Mouse (Mus musculus): ENCODE measurements at regions not wholly inside any gene's neighbourhood (a gene's known extent, or its start where the extent isn't known, plus 50 kb on each side); places are given as distances from the start of the nearest gene placed in this dataset.

- DNase-seq (ENCODE audit: low spot score in 2 of 2), result no peak
Observed at GRCm38 (mm10) chr17:45889451-45889850, 142.7 kb downstream of the Vegfa start.

DNA sequence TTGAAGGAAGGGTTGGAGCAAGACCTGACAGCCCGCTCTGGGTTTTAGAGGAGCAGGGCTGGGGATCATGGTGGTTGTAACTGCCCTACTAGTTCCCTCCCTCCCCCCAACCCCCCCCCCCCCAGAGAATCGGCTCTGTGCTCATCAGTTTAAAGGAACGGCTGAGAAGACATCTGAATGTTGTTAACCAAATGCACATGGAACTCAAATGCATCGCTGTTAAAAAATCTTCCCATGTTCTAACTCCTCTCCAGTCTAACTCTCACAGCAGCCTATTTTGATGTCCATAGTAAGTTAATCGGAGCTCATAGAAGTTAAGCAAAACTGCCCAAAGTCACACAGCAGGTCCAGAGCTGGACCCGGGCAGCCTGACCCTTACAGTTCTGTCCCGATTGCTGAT is 143.1 kb downstream of the Vegfa start:
- no peak for DNase-seq (ENCODE audit: low spot score in 2 of 2)

GRCm38 (mm10) chr17:45886420-45887049 is 145.6 kb downstream of the Vegfa start:
- no peak for DNase-seq (ENCODE audit: low spot score in 2 of 2)

GRCm38 (mm10) chr17:45885461-45886336 is 146.5 kb downstream of the Vegfa start:
- no peak for DNase-seq (ENCODE audit: low spot score in 2 of 2)

DNA sequence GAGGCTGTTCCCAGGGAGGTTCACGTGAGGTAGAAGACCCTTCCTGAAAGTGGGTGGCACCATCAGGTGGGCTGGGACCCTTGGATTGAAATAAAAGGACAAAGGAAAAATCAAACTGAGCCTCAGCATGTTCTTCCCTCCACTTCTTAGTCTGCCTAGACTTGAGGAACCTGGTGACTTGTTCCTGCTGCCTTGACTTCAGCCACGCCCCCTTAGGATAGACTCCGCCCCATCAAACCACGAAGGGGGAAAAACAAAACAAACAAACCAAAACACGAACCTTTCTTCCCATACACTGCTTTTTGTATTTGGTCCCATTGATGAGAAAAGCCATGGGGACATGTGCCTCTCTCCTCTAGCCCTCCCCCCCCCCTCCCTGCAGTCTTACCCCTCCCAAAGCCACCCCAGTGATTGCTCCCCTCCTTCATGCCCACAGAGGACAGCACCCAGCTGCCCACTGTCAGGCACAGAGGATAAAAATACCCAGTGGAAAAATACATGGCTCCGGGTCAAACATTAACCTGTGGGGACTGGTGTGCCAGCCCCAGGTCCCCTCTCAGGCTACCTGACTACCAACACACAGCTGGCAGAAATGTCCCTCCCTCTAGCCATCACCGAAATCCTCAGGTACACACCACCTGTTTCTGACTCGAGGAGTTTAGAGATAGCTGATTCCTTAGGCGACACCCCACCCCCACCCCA is 148.0 kb downstream of the Vegfa start:
- no peak for DNase-seq (ENCODE audit: low spot score in 2 of 2)

- no peak for DNase-seq (ENCODE audit: low spot score in 2 of 2)
Observed at GRCm38 (mm10) chr17:45882682-45883081, 149.0 kb upstream of the 1600014C23Rik start.

GRCm38 (mm10) chr17:45881284-45881683 is 147.6 kb upstream of the 1600014C23Rik start:
- no peak for DNase-seq (ENCODE audit: low spot score in 2 of 2)

DNA sequence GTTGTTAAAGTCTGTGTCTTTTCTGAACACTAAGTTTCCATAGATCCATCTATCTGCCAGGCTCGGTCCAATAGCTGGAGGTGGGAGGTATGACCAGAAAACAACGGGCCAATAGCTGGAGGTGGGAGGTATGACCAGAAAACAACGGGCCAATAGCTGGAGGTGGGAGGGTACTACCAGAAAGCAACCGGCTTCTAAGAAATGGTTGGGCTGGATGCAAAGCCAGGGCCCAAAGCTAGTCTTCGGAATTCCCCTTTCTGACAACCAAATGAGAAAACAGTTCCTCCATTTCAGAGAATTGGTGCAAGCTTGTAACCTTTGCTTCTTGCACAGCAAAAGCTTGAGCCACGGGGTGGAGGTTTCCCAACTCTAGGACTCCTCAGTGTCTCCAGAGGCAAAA is 147.1 kb upstream of the 1600014C23Rik start:
- DNase-seq (ENCODE audit: low spot score in 2 of 2), result no peak

- DNase-seq (ENCODE audit: low spot score in 2 of 2), result no peak
Observed at GRCm38 (mm10) chr17:45879478-45880250, 146.0 kb upstream of the 1600014C23Rik start.

GRCm38 (mm10) chr17:45878394-45878793 is 144.8 kb upstream of the 1600014C23Rik start:
- DNase-seq (ENCODE audit: low spot score in 2 of 2), result no peak

GRCm38 (mm10) chr17:45875325-45875724 is 141.7 kb upstream of the 1600014C23Rik start:
- no peak for DNase-seq (ENCODE audit: low spot score in 2 of 2)

DNA sequence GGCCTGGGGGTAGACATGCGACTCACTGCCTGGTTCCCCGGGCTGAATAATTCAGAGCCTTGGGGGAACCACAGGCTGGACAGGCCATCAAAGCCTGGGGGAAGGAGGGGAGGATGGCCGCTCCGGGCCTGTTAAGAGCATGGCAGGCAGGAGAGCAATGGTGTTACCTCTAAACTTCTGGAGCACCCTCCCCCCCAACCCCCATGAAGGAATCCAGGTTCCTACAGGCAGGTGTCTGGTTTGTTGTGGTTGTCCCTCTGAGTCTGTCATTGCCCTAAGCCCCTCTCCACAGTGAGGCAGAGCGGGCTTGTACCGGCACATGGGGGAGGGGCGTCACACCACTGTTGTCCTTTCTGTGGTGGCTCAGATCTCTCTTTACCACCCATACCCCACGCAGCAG is 140.4 kb upstream of the 1600014C23Rik start:
- DNase-seq (ENCODE audit: low spot score in 2 of 2), result no peak

GRCm38 (mm10) chr17:45873200-45873955 is 139.7 kb upstream of the 1600014C23Rik start:
- DNase-seq (ENCODE audit: low spot score in 2 of 2), result peak in 1 of 2 experiments; percentile 9

DNA sequence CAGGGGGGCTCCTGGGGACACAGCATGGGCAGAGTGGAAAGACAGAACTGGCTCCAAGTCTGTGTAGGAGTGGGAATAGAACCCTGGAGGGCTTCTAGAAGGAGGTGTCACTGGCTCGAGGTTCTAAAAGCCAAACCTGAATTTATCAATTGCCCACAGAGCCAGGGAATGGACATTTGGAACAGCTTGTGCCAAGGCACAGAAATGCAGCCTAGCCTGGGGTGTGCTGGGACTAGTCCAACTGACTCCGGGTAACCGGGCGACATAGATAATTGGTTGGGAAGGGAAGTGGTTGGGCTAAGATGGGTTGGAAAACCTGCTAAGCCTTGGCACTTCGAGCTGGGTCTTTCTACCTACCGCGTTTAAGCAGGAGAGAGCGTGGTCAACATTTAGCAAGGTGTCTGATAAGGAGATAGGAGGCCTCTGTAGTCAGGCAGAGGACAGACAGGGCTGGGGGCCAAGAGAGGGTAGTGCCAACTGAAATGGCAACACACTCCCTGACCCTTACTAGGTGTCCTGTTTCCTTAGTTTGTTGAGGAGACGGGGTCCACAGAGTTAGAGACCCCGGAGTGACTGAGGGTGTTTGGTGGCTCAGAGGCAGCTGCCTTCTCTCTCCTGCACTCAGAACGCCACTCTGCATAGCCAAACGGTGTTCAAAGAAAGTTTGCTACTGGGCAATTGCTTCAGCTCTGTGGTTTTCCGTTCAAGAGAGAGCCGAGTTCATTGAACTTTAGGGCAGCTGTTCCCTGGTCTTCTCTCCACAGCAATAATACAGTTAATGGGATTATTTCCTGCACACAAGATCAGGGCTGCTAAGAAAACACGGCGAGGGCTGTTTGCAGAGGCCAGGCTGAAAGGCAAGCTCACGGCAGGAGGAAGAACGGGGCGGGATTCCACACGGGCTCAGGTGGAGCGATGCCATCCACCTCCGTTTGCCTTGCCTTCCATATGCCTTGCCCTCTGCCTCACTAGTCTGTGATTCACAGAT is 138.3 kb upstream of the 1600014C23Rik start:
- no peak for DNase-seq (ENCODE audit: low spot score in 2 of 2)

DNA sequence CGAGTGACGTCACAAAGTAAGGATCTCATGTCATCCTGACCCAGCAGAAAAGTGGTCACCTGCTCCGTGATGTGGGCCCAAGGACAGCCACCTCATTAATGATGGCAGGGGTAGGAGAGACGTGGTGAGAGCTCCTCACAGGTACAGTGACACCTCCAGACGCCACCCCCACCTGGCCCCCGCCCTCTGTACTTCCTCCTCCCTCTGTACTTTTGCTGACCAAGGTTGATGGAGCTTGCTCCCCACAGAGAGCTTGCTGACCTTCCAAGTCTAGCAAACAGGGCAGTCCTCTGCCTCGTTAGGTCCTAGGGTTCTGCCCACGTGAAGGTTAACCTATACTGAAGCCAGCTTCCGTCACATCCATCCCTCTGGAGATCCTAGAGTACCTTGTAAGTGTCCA is 137.4 kb upstream of the 1600014C23Rik start:
- no peak for DNase-seq (ENCODE audit: low spot score in 2 of 2)

- DNase-seq (ENCODE audit: low spot score in 2 of 2), result no peak
Observed at GRCm38 (mm10) chr17:45869014-45869968, 135.6 kb upstream of the 1600014C23Rik start.

DNA sequence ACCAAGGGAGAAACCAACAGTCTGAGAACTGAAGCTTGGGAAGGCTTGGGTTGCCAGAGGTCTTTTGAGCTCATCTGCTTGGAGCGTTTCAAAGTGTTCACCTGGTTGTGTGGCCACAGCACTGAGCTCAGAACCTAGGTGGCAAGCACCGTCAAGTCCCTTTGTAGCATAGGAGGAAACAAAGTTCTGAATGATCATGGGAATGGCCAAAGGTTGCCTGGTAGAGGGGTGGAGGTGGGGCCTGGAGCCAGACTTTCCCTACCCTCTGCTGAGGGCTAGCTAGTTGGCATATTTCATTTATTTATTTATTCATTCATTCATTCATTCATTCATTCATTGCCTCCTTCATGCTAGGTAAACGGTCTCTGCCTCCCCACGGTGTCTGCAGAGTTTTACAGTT is 134.9 kb upstream of the 1600014C23Rik start:
- no peak for DNase-seq (ENCODE audit: low spot score in 2 of 2)

- no peak for DNase-seq (ENCODE audit: low spot score in 2 of 2)
Observed at GRCm38 (mm10) chr17:45867727-45868126, 134.1 kb upstream of the 1600014C23Rik start.
